Mouse (Mus musculus) ovary, postnatal 10 days (tissue): ENCODE data around the gene Ctnnd2.

ENCODE experiments used
- DNase-seq: peaks from one replicate; pipeline ENCODE4 v3.0.0; 2022; ENCODE audit warnings: low spot score

Ctnnd2 gene

DNA sequence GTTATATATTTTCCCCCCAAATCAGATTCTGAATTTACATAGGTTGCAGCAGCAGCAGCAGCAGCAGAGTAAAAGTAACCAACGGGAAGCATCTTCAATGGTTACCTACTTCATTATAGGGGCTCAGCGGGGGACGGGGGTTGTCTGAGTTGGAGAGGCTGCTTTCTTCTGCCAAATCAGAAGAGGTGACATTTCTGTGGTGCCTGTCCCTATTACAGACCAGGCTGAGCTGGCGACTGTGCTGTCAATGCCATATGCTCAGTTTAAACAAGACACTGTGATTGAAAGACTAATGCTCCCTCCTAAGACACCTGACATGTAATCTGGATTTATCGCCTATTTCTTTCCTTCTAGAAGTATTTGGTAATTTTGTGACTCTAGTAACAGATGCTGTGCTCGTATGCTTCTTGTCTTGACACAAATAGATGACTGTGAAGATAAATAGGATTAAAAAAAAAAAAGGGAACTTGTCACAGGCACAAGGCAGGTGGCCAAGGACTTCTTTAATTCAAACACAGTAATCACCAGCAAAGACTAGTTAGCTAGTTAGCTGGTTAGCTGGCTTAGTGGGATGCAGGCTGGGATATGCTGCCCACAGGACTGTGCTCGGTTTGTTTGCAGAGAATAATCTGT is 475.4 kb downstream of the Ctnnd2 start:
- no peak for DNase-seq

DNA sequence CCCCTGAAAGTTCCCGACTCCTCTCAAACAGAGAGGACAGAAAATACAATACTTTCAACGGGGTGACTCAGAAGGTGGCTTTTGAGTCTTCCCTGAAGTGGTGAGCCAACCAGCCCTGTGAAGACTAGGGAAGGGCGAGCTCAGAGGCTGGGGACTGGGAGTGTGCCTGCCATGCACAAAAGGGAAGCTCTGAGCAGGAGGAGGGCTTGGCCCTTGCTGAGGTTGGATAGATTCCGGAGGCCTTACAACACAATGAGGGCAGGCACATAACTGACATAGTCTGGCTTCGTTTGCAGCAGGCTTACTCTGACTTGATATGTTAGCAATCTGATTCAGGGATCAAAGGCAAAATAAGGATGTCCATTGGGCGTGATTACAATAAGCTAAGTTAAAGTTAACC is 477.6 kb downstream of the Ctnnd2 start:
- DNase-seq: no peak

DNA sequence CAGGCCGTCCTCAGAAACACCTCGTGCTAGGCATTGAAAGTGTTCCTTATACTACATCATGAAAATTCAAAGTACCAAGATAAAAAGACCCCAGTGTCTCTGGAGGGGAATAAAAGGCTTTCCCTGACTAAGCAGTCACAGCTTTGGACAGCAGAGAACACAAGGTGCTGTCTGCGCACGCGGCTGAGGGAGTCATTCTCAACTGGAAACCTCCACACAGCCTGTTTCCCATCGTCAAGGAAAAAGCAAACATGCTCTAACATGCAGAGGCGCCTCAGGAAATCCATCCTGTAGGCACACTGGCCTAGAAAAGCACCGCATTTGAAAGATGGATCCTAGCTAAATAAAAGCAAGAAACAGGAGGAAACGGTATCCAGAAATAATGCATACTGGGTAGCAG is 483.0 kb downstream of the Ctnnd2 start:
- no peak for DNase-seq

DNA sequence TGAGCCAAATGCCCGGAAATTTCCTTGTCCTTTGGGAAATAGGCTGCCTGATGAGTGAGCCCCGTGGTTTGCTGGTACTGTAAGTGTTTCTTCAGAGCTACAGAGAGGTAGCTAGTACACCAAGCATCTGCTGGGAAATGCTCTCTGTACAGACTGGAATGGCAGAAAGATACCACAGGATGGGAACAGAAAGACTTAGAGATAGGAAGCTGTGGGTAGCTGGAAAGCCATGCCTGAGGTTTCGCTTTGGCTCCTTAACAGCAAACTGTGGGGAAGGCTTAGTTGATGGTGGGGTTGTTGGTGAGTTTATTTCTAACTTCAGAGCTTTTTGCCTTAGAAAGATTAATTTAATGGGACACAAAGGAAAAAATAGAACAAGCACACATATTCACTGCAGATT is 485.2 kb downstream of the Ctnnd2 start:
- no peak for DNase-seq

DNA sequence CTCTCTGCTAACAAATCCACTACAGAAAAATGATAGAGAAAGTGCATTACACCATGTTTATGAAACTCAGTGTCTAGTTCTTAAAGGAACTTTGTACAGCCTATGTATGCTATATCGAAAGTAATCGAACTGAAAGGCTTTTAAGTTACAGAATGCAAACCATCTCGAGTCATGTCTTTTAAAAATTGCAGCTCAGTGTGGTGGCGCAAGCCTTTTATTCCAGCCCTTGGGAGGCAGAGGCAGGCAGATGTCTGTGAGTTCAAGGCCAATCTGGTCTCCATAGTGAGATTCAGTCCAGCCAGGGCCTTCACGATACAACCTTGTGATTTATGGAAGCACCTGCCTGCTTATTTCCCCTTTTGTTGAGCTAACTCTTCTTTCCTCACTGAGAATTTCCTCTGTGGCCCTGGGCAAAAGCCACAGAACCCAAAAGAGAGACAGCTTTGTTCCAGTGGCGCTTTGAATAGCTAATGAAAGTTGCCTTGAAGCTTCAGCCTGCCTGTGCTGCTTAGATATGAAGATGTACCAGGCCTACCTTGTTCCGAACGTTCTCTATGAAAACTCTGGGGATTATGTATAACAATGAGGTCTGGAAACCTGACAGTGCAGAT is 488.3 kb downstream of the Ctnnd2 start:
- DNase-seq: no peak

DNA sequence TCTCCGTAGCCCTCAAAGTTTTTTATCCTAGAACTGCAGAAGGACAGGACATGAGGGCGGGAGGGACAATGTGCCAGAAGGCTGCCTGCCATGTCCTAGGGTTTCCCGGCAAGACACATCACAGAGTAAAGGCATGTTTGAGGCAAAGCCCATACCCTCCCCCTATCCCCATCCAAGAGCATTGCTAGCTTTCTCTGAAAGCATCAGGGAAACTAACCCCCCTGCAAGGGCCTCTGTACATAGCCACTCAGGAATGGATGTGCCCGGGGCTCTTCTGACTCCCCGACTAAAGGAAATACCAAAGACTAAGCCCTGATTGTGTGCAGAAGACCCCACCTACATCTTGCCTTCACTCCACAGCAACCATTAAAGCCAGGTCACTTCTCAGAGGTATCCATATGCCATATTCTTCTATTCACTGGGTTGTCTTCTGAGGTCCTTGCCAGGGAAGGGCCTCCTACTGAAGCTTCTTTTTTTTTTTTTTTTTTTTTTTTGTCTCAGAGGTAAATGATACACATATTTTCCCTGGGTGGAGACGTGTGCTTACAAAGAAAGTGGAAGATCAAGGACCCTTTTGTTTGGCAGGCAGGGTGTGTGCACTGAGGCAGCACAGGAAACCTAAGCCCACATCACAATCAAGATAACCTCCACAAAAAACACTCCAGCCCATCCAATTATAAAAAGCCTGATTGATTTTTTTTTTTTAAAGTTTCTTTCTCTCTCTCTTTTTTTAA is 489.5 kb downstream of the Ctnnd2 start:
- DNase-seq: no peak

DNA sequence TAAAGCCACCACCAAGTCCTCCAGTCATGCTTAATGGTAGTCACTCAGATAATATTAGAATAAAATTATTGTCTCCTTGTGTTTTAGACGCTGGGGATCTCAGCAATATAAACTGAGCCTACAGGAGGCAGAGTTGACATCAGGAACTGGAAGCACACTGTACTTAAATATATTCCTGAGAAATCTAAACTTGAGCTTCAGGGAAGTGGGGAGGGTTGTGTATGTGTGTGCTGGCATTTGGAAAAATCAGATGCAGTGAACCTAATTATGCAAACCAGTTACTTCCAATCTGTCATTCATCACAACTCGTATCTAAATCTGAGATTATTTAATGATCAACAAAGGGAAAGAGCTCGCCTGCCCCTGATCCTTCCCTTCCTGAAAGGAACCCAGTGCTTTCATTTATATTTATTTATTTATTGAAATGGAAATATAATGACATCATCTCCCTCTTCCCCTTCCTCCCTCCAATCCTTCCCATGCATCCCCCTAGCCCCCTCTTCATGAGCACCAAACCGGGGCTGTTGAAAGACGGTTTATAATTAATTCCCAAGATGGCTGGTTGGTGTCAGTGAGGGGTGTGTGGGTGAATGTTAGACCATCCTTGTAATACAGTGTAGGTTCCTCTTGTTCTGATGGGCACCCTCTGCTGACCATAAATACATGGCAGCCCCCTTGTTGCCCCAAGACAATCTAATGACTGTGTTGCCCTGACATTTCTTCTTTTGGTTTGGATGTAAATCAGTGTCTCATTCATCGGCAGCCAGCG is 495.6 kb downstream of the Ctnnd2 start:
- DNase-seq: no peak

DNA sequence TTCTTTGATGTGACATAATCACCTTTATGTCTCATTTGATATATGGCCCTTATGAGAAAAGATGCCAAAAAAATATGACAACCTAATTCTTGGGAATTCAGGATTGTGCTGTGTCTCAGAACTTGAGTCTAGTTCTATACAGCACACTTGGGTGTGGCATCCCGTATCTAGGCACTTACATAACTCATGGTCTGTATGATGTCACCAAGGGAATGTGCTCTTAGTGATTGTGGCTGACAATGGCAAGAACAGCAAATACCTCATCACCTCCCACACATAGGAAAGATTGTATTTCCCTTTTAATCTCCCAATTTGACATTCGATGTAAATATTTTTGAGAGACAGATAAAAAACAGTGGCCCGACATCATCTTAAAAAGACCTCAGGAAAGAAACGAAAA is 509.5 kb downstream of the Ctnnd2 start:
- no peak for DNase-seq

DNA sequence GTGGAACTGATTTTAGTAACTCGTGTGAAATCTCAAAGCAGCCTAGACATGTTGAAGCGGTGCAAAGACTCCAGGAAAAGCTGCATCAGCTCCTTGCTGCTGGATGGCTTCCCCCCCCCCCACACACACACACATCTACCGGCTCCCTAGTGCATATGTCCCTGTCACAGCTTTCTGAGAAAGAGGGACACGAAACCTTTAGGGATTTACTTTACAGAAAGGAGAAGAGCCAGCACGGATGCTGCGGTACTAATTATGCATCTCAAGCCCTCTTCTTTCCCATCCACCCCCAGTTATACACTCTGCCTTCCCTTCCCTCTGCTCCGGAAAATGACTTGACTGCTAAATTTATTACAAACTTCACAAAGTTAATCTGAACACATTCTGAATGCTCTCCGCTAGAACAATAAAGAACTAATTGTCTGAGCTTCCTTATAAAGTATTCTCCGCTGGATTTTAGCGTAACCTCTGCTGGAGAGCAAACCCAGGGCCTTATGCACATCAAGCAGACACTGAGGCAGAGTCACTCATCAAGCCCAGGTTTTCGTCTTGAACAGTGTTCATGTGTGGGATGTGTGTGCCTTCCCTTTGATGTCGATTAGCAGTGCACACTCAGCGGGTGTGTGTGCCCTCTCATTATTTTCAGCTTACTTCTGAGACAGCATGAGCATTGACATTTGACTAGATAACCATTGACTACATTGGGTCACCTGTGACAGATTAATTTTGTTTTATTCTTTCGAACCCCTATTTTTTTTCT is 510.1 kb downstream of the Ctnnd2 start:
- no peak for DNase-seq

DNA sequence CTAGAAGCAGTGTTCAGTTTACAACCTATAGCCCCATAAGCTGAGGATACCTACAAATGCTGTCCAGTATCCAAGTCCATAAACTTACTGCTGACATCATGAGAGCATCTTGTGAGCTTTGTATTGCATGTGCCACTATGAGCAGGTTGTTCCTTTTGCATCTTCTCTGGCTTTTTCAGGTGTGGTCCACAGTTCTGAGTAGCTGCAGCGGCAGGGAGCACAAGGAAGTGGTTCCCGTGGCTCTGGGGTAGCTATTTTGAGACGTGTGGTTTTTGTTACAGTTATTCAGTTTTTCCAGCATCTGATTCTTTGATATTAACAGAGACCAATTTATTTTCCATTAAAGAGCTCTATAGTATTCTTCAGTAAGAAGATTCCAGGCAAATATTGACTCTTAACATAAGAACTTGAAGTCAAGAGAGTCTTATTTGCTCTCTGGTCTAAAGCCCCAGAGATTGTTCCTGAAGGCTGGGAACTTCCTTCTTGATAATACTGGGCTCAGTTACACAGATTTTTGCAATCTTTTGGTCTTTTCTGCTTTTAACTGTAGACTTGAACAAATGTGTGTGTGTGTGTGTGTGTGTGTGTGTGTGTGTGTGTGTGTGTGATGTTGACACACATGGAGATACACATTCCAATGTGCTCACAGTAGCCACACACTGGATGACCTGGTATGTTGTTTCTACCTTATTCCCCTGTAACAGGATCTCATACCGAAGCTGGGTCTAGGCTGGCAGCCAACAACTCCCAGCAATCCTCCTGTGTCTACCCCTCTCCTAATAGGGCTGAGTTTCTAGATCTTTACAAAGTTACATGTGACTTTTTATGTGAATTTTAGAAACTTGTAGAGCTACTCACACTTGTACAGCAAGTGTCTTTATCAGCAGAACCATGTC is 514.1 kb downstream of the Ctnnd2 start:
- no peak for DNase-seq

DNA sequence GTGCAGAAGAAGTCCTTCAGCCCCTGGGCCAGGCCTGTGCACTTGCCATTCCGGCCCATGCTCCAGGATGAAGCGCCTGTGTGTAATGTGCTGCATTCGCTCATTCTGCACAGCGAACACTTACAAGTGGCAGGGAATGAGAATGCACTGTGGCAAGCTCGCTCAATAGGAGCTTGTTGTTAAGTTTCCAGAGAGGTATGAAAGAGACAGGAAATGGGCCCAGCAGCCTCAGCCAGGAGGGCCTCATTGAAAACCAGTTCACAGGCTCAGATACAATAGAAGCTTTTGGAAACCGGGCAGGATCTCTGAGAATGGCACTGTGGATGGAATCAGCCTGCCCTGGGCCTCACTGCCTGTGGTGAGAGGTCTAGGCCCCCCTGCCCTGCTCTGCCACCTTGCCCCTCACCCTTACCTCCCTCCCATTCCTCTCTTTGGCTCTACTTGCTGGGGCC is 521.4 kb downstream of the Ctnnd2 start:
- DNase-seq: no peak

DNA sequence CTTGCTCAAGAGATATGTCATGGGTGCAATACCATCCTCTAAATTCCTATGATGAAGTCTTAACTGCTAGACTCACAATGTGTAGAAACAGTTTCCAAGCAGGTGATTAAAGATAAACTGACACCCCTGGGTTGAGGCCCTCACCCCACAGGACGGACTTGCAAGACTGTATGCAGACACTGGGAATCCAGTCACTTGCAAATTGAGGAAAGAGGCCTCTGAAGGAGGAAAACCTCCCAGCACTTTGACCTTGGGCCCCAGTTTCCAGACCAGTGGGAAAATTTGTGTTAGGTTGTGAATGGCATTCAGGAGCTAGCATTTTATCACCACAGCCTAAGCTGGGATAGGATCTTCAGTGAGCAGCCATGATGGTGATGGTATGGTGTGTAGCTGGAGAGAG is 521.9 kb downstream of the Ctnnd2 start:
- DNase-seq: no peak

DNA sequence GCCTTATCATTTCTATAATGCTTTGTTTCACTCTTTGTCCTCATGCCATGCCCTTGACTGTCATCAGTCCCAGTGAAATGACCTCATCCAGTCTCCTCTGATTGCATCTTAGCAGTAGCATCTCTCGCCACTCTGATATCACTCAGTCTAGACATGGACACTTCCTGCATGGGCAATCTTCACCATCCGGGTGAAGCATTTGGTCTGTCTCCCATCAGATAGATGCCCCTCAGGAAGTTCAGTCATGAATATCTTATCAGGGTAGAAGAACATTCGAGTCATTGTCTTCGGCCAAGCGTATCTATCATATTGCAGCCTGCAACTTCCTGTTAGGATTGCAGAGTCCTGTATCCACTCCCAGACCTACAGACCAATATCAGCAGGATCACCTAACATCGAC is 523.5 kb downstream of the Ctnnd2 start:
- DNase-seq: no peak

DNA sequence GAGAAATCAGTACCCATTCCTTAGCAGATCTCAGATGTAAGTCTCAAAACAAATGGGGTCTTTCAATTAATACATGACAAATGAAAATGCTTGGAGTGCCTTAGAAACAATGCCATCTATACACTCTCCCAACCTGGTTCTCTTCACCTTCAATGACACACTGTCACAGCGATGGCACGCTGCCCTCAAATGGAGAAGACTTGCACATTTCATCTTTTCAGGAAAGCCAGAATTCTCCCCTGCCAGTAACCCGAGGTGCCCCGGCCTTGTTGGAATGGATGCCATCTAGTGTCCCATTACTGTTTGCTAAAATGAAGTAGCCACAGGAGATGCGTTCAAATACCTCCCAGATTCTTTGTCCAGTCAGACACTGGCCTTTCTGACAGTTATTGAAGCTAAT is 525.0 kb downstream of the Ctnnd2 start:
- no peak for DNase-seq

DNA sequence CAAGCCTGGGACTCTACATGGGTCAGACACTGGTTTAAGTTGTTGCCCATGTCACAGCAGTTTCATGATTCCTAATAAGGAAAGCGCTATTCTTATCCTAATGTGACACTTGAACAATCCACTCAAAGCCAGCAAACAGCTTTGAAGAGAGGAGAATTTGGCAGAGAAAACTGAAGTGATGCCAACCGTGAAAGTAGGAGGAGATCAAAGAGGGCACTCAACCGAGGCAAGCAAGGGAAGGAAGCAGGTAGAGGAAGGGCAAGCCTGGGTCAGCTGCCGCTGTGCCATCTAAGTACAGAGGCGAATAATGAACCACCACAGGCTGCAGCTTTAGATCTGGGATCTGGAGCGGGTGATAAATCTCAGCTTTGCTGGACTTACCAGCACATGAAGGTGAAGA is 528.4 kb downstream of the Ctnnd2 start:
- DNase-seq: no peak

DNA sequence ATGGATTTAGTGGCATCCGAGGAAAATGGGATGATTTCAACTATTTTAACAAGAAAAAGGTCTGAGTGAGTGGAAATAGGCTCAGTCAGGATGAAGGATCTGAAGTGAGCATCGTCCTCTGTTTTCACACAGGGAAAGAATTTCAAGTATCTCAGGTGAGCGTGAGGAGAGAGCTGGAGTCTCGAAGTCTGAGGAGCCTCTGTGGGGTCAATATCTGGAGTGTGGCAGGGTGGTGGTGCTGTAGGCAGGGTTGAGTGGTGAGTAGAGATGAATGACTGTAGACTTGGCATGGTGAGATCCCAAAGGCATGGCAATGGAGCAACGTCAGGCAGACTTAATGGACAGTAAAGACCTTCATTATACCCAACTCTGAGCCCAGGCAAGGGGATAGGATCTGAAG is 529.2 kb downstream of the Ctnnd2 start:
- DNase-seq: no peak

DNA sequence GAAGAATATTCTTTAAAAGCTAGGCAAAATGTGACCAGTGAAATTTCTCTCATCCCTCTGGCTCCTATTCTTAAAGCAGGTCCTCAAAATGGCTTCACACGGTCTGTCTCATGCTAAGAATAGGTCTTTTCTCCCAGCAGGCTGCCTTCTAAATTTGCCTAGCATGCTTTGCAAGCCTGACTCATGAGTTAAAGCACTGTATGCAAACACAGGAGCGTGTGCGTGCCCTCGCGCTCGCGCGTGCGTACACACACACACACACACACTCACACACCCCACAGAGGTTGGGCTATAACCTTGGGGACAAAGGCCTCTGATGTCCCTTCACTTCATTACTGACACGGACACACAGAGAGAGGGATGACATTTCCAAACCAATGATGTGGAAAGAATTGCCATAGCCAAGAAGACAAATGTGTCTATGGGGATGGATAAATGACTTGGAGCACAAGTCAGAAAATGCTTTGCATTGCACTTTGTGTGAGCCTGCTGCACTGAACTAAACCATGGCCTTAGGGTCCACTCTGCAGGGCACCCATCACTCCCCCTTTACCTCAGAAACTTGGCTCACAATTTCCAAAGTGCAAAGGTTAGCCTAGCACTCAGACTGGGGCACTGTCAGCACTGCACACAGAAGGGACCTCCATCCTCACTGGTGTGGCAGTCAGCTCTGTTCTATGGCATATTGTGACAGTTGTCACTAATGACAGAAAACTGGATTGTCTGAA is 536.8 kb downstream of the Ctnnd2 start:
- DNase-seq: no peak

DNA sequence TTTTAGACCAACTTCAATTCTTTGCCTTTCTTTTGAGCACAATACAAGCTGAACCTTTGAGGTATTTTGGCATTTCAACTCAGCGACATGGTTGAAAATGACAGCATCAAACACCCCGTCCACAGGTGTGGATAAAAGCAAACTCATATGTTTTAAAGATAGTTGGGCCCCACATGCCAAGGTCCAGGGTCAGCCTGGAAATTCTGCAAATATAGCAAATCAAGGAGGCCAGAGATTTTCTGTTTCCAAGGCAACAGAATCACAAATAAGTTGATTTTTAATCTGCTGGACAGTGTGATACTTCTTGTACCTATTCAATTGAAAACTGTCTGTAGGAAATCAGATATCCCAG is 537.3 kb downstream of the Ctnnd2 start:
- DNase-seq: no peak

DNA sequence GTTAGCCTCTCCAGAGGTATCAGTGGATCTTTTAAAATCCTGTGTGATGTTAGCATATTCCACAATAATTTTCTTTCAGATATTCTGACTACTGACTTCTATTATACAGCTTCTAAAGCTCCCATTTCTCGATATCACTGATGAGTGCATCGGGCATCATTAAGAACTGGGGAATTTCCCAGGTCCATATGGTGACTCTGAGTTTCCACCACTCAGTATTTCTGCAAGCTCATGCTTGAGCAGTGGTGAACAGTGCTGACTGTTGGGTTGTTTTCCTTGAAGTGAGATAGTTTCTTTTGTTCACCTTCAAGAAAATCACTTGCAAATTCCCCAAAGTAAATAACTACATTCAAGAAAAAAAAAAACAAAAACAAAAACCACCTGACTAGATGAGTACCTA is 542.4 kb downstream of the Ctnnd2 start:
- DNase-seq: no peak

DNA sequence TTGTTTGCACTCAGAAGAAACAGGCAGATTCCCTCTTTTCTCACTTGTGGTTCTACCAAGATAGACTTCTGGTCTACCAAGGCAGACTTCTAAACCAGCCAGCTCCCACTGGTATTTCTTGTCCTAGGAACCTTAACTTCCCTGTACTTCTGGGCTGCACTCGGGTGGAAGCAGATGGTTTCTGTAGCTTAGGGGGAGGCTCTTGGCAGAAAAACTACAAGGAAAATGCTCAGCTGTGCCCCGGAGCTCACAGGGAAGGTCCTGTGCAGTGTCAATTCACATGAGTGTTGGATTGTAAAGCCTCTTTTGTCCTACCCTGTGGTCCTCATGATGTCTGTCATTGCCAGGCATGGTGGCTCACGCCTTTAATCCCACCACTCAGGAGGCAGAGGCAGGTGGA is 546.4 kb downstream of the Ctnnd2 start:
- DNase-seq: no peak
